Mouse (Mus musculus): ENCODE results near the gene Kansl2. TPM values are rescaled to one million over a fixed set of nuclear protein-coding genes. Genes with fewer than 3 reads are reported as not detected.

Gene Kansl2
- 71.6 and 78.4 TPM in 2 replicates for polyA plus RNA-seq (2012; rRNA removed)

- peaks cover 28% of the 10 kb centered on the region for H3K36me3 ChIP-seq (ENCODE audit: control insufficient read depth, insufficient read depth, low read length)
- H3K27ac ChIP-seq (ENCODE audit: control insufficient read depth, insufficient read depth, low read length): peak within 1 kb of the TSS; percentile 68
- DNase-seq: peak; percentile 98
- H3K27me3 ChIP-seq (ENCODE audit: control insufficient read depth, insufficient read depth, low read length): no peaks in the 10 kb centered on the region
- peaks cover 8% of the 10 kb centered on the region for H3K4me1 ChIP-seq (replicated peaks; ENCODE audit: control insufficient read depth, insufficient read depth, low read length)
- peak within 1 kb of the TSS; percentile 77 for H3K4me3 ChIP-seq (ENCODE audit: control insufficient read depth, insufficient read depth, low read length)
- WGBS: under 1% methylated on average over 69 of the region's 70 CpGs
- TF ChIP-seq CTCF (IDR thresholded peaks at IDR 0.05; ENCODE audit: borderline replicate concordance, control insufficient read depth, extremely low read depth, insufficient read depth, low read length, poor library complexity) (no peak), POLR2A (IDR thresholded peaks at IDR 0.05; ENCODE audit: control insufficient read depth, extremely low read depth, insufficient read depth, low read length, poor library complexity) (peak; percentile 99)
Observed at GRCm38 (mm10) chr15:98533881-98534627, at the start of gene Kansl2. Gene Kansl2, minus strand, starts transcription at chr15:98534264.

GRCm38 (mm10) chr15:98582996-98583395, 48.9 kb upstream of the Kansl2 start:
- H3K27me3 ChIP-seq (ENCODE audit: control insufficient read depth, insufficient read depth, low read length): no peaks in the 10 kb centered on the region
- TF ChIP-seq POLR2A (IDR thresholded peaks at IDR 0.05; ENCODE audit: control insufficient read depth, extremely low read depth, insufficient read depth, low read length, poor library complexity): no peak
- TF ChIP-seq CTCF (IDR thresholded peaks at IDR 0.05; ENCODE audit: borderline replicate concordance, control insufficient read depth, extremely low read depth, insufficient read depth, low read length, poor library complexity): no peak
- WGBS: 87% methylated on average over 8 of the region's 8 CpGs
- H3K27ac ChIP-seq (ENCODE audit: control insufficient read depth, insufficient read depth, low read length): no peak overlapping the region
- H3K4me3 ChIP-seq (ENCODE audit: control insufficient read depth, insufficient read depth, low read length): no peak overlapping the region
- DNase-seq: no peak
- H3K36me3 ChIP-seq (ENCODE audit: control insufficient read depth, insufficient read depth, low read length): no peaks in the 10 kb centered on the region
- peaks cover 20% of the 10 kb centered on the region for H3K4me1 ChIP-seq (replicated peaks; ENCODE audit: control insufficient read depth, insufficient read depth, low read length)

- no peak for DNase-seq
- peaks cover 14% of the 10 kb centered on the region for H3K4me1 ChIP-seq (replicated peaks; ENCODE audit: control insufficient read depth, insufficient read depth, low read length)
- no peaks in the 10 kb centered on the region for H3K36me3 ChIP-seq (ENCODE audit: control insufficient read depth, insufficient read depth, low read length)
- 73% methylated on average over 8 of the region's 8 CpGs for WGBS
- TF ChIP-seq POLR2A (IDR thresholded peaks at IDR 0.05; ENCODE audit: control insufficient read depth, extremely low read depth, insufficient read depth, low read length, poor library complexity) (no peak), CTCF (IDR thresholded peaks at IDR 0.05; ENCODE audit: borderline replicate concordance, control insufficient read depth, extremely low read depth, insufficient read depth, low read length, poor library complexity) (no peak)
- no peak overlapping the region for H3K27ac ChIP-seq (ENCODE audit: control insufficient read depth, insufficient read depth, low read length)
- no peaks in the 10 kb centered on the region for H3K27me3 ChIP-seq (ENCODE audit: control insufficient read depth, insufficient read depth, low read length)
- H3K4me3 ChIP-seq (ENCODE audit: control insufficient read depth, insufficient read depth, low read length): no peak overlapping the region
Observed at GRCm38 (mm10) chr15:98582410-98582809, 48.3 kb upstream of the Kansl2 start.

- Histone ChIP-seq H3K27ac (ENCODE audit: control insufficient read depth, insufficient read depth, low read length) (no peak overlapping the region), H3K36me3 (ENCODE audit: control insufficient read depth, insufficient read depth, low read length) (no peaks in the 10 kb centered on the region), H3K27me3 (ENCODE audit: control insufficient read depth, insufficient read depth, low read length) (no peaks in the 10 kb centered on the region), H3K4me3 (ENCODE audit: control insufficient read depth, insufficient read depth, low read length) (no peak overlapping the region), H3K4me1 (replicated peaks; ENCODE audit: control insufficient read depth, insufficient read depth, low read length) (no peaks in the 10 kb centered on the region)
- peak; percentile 76 for DNase-seq
- 50% methylated on average over 5 of the region's 5 CpGs for WGBS
- TF ChIP-seq POLR2A (IDR thresholded peaks at IDR 0.05; ENCODE audit: control insufficient read depth, extremely low read depth, insufficient read depth, low read length, poor library complexity) (no peak), CTCF (IDR thresholded peaks at IDR 0.05; ENCODE audit: borderline replicate concordance, control insufficient read depth, extremely low read depth, insufficient read depth, low read length, poor library complexity) (peak; percentile 76; the same call in 1 of the 2 replicates)
Observed at GRCm38 (mm10) chr15:98579795-98580464, 45.9 kb upstream of the Kansl2 start.

DNA sequence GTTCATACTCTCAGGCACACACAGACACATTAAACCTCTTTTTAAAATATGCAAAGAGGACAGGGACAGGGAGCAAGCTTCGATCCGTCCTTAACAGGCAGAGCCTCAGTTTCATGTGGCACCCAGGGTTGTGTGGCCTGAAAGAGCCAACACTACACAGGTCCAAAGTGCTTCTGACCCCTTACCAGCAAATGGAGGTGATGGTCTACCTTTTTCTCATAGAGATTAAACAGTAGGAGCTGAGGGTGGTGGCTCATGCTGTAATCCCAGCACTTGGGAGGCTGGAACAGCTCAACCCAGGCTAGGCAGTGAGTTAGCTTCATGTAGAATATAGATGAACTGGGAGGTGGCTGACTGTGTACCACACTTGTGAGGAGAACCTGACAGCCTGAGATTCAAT, 45.2 kb upstream of the Kansl2 start:
- H3K4me3 ChIP-seq (ENCODE audit: control insufficient read depth, insufficient read depth, low read length): no peak overlapping the region
- DNase-seq: no peak
- no peaks in the 10 kb centered on the region for H3K36me3 ChIP-seq (ENCODE audit: control insufficient read depth, insufficient read depth, low read length)
- H3K27ac ChIP-seq (ENCODE audit: control insufficient read depth, insufficient read depth, low read length): no peak overlapping the region
- WGBS: 90% methylated on average over 2 of the region's 2 CpGs
- TF ChIP-seq POLR2A (IDR thresholded peaks at IDR 0.05; ENCODE audit: control insufficient read depth, extremely low read depth, insufficient read depth, low read length, poor library complexity) (no peak), CTCF (IDR thresholded peaks at IDR 0.05; ENCODE audit: borderline replicate concordance, control insufficient read depth, extremely low read depth, insufficient read depth, low read length, poor library complexity) (no peak)
- H3K4me1 ChIP-seq (replicated peaks; ENCODE audit: control insufficient read depth, insufficient read depth, low read length): no peaks in the 10 kb centered on the region
- H3K27me3 ChIP-seq (ENCODE audit: control insufficient read depth, insufficient read depth, low read length): no peaks in the 10 kb centered on the region

DNA sequence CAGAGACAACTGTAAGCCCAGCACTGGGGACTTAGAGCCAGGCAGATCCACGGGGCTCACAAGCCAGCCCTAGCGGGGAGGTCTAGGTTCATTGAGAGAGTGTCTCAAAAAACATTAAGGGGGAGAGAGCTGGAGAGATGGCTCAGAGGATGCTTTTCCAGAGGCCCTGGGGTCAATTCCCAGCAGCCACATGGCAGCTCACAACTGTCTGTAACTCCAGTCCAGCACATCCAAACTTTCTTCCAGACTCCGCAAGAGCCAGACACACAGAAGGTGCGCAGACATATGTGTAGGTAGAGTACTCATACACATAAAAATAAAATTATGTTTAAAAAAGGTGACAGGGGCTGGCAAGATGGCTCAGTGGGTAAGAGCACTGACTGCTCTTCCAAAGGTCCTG, 39.2 kb upstream of the Kansl2 start:
- WGBS: 88% methylated on average over 4 of the region's 4 CpGs
- TF ChIP-seq CTCF (IDR thresholded peaks at IDR 0.05; ENCODE audit: borderline replicate concordance, control insufficient read depth, extremely low read depth, insufficient read depth, low read length, poor library complexity) (no peak), POLR2A (IDR thresholded peaks at IDR 0.05; ENCODE audit: control insufficient read depth, extremely low read depth, insufficient read depth, low read length, poor library complexity) (no peak)
- Histone ChIP-seq H3K36me3 (ENCODE audit: control insufficient read depth, insufficient read depth, low read length) (no peaks in the 10 kb centered on the region), H3K27me3 (ENCODE audit: control insufficient read depth, insufficient read depth, low read length) (no peaks in the 10 kb centered on the region), H3K27ac (ENCODE audit: control insufficient read depth, insufficient read depth, low read length) (no peak overlapping the region), H3K4me1 (replicated peaks; ENCODE audit: control insufficient read depth, insufficient read depth, low read length) (peaks cover 10% of the 10 kb centered on the region), H3K4me3 (ENCODE audit: control insufficient read depth, insufficient read depth, low read length) (no peak overlapping the region)
- DNase-seq: no peak
